Mouse (Mus musculus) CD4-positive, CD25-positive, alpha-beta regulatory T cell, adult 4 months (primary cell): ENCODE measurements around the gene Pcbd1. TPM values are rescaled to one million over a fixed set of nuclear protein-coding genes. Genes with fewer than 3 reads are reported as not detected.
A peak's percentile ranks its signal among the peaks of the same experiment; 100 is the strongest.

ENCODE experiments used
- ATAC-seq: one replicate; pipeline ENCODE4 v1.8.0; 2017
- polyA plus RNA-seq, 2 experiments: library from polyadenylated mRNA; unstranded; fragments of 100-300 nt; shearing (Covaris generic); gene quantifications; one replicate each; pipeline ENCODE4 v1.2.1; 2017

The Pcbd1 gene
- polyA plus RNA-seq: under 1 TPM in 1 of 2 experiments, not detected in 1; 0.90 TPM

GRCm38 (mm10) chr10:61089170-61090142 lies at the start of gene Pcbd1:
TSS of gene Pcbd1 (plus strand) at chr10:61089331.
- no peak for ATAC-seq

- no peak for ATAC-seq
Measured at GRCm38 (mm10) chr10:61039657-61040056, 49.5 kb upstream of the Pcbd1 start.

DNA sequence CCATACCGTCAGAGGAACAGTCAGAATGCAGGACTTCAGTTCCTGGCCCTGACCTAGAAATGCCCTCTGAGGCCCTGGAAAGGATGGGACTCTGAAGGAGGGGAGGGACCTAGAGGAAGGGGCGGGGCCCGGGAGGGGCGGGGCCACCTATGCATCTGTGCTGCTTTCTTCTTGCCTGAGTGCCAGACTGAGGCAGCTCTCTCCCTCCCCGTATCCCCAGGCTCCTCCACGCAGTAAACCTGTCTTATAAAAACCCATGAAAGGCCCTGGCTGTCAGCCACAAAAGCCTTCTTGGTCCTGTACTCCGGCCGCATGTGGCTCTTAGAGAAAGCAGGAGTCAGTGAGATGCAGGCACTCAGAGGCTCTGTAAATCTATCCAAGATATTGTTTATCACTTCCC lies 44.0 kb upstream of the Pcbd1 start:
- no peak for ATAC-seq

DNA sequence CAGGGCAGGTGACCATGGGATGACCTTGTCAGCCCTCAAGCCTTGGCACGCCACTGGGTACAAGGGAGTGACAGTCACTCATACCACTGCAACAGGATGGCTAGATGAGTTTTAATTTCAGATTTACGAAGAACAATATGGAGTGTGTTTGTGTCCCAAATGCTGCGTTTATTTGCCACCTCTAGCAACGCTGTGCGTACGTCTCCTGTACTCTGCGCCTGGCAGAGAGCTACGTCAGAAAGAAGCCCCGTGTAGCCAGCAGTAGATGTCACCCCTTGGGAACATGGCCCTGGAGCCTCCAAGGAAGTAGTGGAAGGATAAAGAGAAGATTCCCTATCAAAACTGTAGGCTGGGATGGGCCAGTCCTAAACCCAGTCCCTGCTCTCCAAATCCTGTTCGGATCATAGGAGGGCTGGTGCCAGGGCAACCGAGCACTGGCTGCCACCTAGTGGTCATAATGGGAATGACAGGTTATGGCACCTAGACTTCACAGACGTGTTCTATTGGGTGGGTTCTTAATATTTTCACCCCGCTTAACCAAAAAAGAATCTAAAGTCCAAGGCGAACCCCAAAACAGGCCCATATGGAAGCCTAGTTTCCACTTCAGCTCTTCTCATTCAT lies 37.0 kb upstream of the Pcbd1 start:
- no peak for ATAC-seq

DNA sequence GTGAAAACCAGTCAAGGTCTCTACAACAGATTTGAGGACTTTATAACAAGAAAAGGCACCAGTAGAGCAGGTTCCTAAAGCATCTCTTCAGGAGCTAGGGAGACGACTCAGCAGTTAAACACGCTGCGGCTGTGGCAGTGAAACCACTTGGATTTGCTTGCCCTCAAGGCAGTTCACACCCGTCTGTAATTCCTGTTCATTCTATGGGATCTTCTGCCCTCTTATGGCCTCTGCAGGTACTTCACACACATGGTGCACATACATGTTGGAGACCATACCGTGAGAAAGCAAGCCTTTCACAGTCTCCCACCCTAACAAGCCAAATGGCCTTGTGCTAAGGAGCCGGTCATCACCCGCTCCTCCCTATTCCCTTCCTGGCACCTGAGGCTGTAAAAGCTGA lies 32.5 kb upstream of the Pcbd1 start:
- ATAC-seq: no peak

- no peak for ATAC-seq
Measured at GRCm38 (mm10) chr10:61059101-61059500, 30.0 kb upstream of the Pcbd1 start.

GRCm38 (mm10) chr10:61059543-61060110 lies 29.5 kb upstream of the Pcbd1 start:
- ATAC-seq: no peak

DNA sequence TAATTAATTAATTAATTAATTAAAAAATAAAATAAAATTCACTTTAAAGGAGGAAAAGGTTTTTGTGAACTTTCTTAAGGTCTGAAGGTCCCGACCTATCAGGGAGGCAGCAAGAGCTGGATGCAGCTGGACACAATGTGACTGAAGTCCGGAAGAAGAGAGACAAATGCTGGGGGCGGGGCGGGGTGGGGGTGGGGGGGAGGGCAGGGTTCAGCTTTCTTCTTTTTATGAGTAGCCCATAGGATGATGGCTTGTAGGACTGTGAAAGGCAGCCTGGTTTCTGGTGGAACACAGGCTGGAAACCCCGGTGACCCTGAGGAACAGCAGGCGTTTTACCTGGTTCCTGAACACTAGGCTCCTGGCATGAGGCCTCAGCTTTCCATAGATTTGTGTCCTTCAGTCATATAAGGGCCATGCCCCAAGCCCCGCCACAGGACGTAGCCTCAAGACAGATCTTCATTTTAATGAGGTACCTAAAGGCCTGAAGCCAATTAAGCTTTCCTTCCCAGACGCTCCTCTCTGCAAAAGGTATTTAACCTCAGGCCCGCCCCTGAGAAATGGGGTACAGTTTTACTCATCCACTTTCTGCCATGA lies 25.8 kb upstream of the Pcbd1 start:
- ATAC-seq: no peak

DNA sequence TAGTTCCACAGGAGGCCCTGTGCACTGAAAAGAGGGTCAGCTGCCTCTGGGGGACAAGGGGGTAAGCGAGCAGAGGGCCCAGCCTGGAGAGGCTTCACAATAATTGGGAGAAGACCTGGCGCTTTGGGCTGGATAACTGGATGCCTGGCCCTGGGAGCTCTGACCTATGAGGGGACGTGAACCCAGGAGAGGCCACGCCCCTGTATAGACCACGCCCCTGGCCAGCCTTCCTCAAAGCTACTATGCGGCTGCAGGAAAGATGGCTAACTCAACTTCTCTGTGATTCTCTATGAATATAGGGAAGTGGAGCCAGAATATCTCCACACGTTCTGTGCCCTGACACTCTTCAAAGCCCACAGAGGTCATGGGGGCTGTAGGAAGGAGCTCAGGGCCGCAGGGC lies 24.5 kb upstream of the Pcbd1 start:
- ATAC-seq: no peak

DNA sequence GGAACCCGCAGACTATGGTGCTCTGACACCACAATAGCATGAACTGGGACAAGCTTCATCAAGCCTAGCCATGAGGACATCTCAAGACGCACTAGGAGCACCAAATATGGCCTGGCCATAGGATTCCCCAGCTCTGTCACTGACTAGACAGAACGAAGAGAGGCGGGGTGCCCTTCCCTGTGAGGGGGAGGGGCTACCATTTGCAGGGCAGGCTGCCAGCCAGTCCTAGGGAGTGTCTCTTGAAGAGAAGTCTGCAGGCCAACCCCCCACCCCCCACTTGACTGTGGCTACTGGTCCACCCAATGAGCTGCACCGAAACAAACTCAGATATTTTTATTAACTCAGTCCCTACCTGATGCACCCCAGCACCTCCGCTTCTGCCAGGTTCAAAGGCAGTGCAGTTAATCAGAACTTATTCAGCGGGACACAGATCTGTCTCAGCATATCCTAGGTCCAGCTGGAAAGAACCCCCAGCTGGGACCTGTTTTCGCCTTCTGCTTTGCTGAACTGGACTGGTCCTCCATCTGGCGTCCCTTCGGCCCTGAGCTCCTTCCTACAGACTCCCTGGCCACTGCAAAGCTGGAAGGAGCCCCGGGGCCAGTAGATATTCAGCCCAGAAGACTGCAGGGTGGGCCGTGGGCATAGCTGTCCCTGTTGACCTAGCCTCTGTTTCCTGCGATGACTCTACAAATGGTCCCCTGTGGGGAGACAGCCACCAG lies 23.7 kb upstream of the Pcbd1 start:
- ATAC-seq: no peak

DNA sequence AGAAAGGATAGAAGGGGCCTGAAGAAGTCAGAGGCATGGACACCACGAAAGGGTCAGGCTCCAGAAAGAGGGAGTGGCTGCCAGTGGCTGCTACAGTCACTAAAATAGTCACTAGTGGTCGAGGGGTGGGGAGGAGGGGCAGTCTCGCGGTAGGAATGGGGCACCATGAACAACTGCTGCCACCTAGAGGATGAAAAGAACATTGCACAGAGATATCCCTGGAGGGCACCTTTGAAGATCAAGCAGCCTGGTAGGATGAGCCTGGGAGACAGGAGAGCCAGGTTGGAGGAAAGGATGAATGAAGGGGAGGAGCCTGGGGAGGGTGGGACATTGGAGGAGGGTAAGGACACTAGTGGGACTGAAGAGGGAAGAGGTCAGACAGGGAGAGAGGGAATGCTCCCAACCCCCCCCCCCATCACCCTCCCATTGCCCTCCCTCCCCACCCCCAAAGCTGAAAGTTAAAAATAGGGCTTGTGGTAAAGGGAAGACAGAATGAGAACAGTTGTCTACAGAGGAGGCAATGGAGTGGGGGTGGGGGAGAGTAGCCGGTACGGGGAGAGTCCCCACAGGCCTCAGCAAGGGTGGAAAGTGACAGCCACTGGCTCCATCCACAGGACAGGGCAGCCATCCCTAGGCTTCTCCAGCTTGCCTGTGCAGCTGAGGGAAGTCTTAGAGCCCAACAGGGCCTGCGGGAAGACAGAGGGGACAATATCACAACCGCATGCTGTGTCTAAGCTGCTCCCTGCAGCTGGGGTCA lies 20.5 kb upstream of the Pcbd1 start:
- ATAC-seq: peak; percentile 53

GRCm38 (mm10) chr10:61069248-61069647 lies 19.9 kb upstream of the Pcbd1 start:
- ATAC-seq: no peak

DNA sequence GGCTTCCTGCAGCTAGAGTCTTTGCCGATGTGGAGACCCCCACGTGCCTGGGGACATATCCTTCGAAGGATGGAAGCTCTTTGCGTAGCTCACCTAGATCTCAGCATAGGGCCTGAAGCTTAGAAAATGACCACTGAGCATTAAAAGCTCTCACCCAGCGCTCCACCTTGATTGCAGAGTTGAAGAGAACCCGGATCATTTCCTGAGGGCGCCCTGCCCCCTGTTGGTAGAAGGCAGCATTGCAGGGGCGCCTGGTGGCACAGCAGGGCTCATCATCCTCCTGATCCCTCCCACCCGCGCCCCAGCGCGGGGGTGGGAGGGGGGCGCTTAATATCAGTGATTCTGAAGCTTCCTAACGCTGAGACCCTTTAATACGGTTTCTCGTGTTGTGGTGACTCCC lies 16.8 kb upstream of the Pcbd1 start:
- no peak for ATAC-seq

DNA sequence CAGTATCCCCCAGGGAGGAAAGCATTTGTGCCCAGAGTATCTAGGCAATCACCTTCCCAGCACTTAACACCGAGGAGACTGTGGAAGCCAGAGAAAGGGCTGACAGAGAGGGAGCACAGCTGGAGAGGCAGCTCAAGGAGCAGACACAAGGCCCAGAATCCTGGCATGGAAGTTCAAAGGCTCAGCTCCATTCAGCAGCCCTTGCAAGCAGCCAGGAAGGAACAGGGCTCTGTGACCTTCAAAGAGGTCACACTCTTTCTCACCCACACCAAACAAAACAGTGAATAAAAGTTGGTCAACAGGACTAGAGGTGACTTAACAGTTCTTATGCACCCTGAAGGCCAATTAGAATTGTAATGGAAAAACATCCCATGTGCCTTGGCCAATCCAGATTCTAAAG lies 14.5 kb upstream of the Pcbd1 start:
- no peak for ATAC-seq

DNA sequence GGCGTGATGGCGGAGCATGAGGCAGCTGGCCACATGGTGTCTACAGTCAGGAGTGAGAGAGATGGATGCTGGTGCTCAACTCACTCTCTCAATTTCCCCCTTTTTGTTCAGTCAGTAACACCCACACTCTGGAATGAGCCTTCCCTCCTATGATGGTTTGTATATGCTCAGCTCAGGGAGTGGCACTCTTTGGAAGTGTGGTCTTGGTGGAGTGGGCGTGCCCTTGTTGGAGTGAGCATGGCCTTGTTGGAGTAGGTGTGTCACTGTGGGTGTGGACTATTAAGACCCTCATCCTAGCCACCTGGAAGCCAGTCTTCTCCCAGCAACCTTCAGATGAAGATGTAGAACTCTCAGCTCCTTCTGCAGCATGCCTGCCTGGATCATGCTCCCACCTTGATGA lies 13.5 kb upstream of the Pcbd1 start:
- no peak for ATAC-seq

DNA sequence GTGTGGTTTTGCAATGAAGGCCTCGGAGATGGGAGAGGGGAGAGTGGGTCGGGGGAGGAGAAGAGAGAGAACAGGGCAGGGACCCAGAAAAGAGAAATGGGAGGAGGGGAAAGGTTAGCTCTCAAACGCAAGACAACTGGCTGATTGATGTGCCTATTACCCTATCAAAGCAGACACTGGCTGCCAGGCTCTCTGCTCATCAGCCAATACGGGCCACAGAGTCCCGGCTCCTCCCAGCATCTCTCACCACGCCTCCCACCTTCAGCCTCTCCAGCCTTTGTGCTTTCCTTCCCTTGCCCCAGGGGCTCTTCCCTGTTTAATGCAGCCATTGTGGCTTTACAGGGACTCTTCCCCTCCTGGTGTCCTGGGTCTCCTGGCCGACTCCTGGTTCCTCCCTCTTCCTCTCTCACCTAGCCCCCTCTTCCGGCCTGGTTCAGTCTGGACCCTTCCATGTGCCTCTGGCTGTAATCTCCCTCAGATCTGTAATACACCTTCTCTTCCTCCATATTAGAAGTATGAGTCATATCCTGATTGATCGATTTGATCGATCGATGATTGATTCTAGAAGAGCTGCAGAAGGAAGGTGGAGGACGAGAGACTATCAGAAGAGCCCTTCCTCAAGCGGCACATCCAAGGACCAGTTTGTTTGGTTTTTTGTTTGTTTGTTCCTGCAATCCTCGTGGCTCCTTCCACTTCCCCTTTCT lies 8.8 kb upstream of the Pcbd1 start:
- ATAC-seq: peak; percentile 71

GRCm38 (mm10) chr10:61080931-61081255 lies 8.2 kb upstream of the Pcbd1 start:
- ATAC-seq: no peak

GRCm38 (mm10) chr10:61085364-61085763 lies 3.8 kb upstream of the Pcbd1 start:
- ATAC-seq: no peak

GRCm38 (mm10) chr10:61086502-61086901 lies 2.6 kb upstream of the Pcbd1 start:
- ATAC-seq: no peak

DNA sequence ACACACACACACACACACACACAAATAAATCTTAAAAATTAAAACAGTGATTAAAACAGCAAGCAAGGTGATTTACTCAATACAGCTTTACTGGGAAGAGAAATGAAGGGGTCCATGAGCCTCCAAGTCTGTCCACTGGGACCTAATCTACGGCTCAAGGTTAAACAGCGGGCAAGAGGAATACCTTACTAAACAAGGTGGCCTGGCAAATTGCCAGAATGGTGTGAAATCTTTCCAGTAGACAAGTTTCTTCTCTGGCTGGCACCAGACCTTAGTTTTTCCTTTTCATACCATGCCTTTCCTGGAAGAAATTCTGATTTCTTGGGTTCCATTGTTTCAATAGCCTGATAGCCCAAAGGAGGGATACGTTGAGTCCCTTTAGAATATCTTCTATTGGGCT lies 663 bp upstream of the Pcbd1 start:
- ATAC-seq: no peak

- ATAC-seq: no peak
Measured at GRCm38 (mm10) chr10:61091866-61092265, 2.7 kb downstream of the Pcbd1 start.
